Mouse (Mus musculus): ENCODE data around the gene Ccdc188.

- TF ChIP-seq POLR2A (IDR thresholded peaks at IDR 0.05; ENCODE audit: borderline replicate concordance, extremely low read depth, insufficient read depth, insufficient read length, poor library complexity, severe bottlenecking), result no peak
- no peak for TF ChIP-seq CTCF (IDR thresholded peaks at IDR 0.05; ENCODE audit: borderline replicate concordance, extremely low read depth, insufficient read depth, insufficient read length)
Measured at GRCm38 (mm10) chr16:18195068-18195467, 22.6 kb upstream of the Ccdc188 start.
